Mouse (Mus musculus): ENCODE data around the gene Mamld1. TPM values are rescaled to one million over a fixed set of nuclear protein-coding genes. Genes with fewer than 3 reads are reported as not detected.

Mamld1 gene
- total and polyA plus RNA-seq, 3 experiments = not detected

- Histone ChIP-seq H3K9me3 (replicated peaks; ENCODE audit: low read length) (no peaks in the 10 kb centered on the region), H3K9ac (ENCODE audit: insufficient read depth, low read depth) (no peak overlapping the region), H3K4me3 (replicated peaks in 1 of 3; ENCODE audit: low read depth in 2 of 3, low read length in 2 of 3, poor library complexity in 1 of 3) (no peak overlapping the region), H3K36me3 (replicated peaks in 1 of 2; ENCODE audit: control insufficient read depth in 1 of 2, insufficient read depth in 1 of 2, low read length in 1 of 2) (no peaks in the 10 kb centered on the region), H3K79me2 (replicated peaks; ENCODE audit: control insufficient read depth, extremely low read depth, insufficient read depth, poor library complexity, severe bottlenecking) (no peaks in the 10 kb centered on the region), H3K27me3 (replicated peaks) (no peaks in the 10 kb centered on the region), H3K4me1 (ENCODE audit: control insufficient read depth in 1 of 2, insufficient read depth in 2 of 2) (no peaks in the 10 kb centered on the region), H3K27ac (ENCODE audit: insufficient read depth, low read depth) (no peak overlapping the region), H3K4me2 (ENCODE audit: insufficient read depth, low read depth, poor library complexity, severe bottlenecking) (no peak overlapping the region)
- DNase-seq (ENCODE audit: extremely low read depth) = peak; percentile 48
- dilution Hi-C loops (cut with MboI; ENCODE audit: extremely low pct_ligation_motif_present, extremely low pct_unique_long_range_greater_than_20kb, low sequenced_read_pairs) (no loop called here), in situ Hi-C loops (cut with MboI; ENCODE audit: low pct_ligation_motif_present, low pct_unique_long_range_greater_than_20kb, low sequenced_read_pairs) (no loop called here)
- TF ChIP-seq JUND (conservative IDR thresholded peaks at IDR 0.05; ENCODE audit: low read depth, low read length) (no peak), CHD2 (IDR thresholded peaks at IDR 0.05; ENCODE audit: low read length) (no peak), NRF1 (IDR thresholded peaks at IDR 0.05; ENCODE audit: low read depth, low read length) (no peak), JUN (IDR thresholded peaks at IDR 0.05; ENCODE audit: insufficient read depth, low read depth, low read length) (no peak), RAD21 (IDR thresholded peaks at IDR 0.05; ENCODE audit: low read depth, low read length) (no peak), BHLHE40 (IDR thresholded peaks at IDR 0.05; ENCODE audit: low read depth, low read length) (no peak), ZKSCAN1 (IDR thresholded peaks at IDR 0.05; ENCODE audit: borderline replicate concordance, low read depth, low read length) (no peak), POLR2AphosphoS2 (IDR thresholded peaks at IDR 0.05; ENCODE audit: low read depth, low read length) (no peak), HCFC1 (IDR thresholded peaks at IDR 0.05; ENCODE audit: low read depth, low read length) (no peak), MXI1 (IDR thresholded peaks at IDR 0.05; ENCODE audit: low read depth, low read length) (no peak), POLR2A (IDR thresholded peaks at IDR 0.05; ENCODE audit: low read depth, low read length) (no peak), MAX (IDR thresholded peaks at IDR 0.05; ENCODE audit: low read length) (no peak)
These were observed 2.6 kb downstream of the Mamld1 start for GRCm38 (mm10) chrX:71052481-71053216.

GRCm38 (mm10) chrX:71053246-71053645 lies 3.2 kb downstream of the Mamld1 start:
- Histone ChIP-seq H3K9ac (ENCODE audit: insufficient read depth, low read depth) (no peak overlapping the region), H3K27me3 (replicated peaks) (no peaks in the 10 kb centered on the region), H3K79me2 (replicated peaks; ENCODE audit: control insufficient read depth, extremely low read depth, insufficient read depth, poor library complexity, severe bottlenecking) (no peaks in the 10 kb centered on the region), H3K4me3 (replicated peaks in 1 of 3; ENCODE audit: low read depth in 2 of 3, low read length in 2 of 3, poor library complexity in 1 of 3) (no peak overlapping the region), H3K4me2 (ENCODE audit: insufficient read depth, low read depth, poor library complexity, severe bottlenecking) (no peak overlapping the region), H3K9me3 (replicated peaks; ENCODE audit: low read length) (no peaks in the 10 kb centered on the region), H3K36me3 (replicated peaks in 1 of 2; ENCODE audit: control insufficient read depth in 1 of 2, insufficient read depth in 1 of 2, low read length in 1 of 2) (no peaks in the 10 kb centered on the region), H3K4me1 (ENCODE audit: control insufficient read depth in 1 of 2, insufficient read depth in 2 of 2) (no peaks in the 10 kb centered on the region), H3K27ac (ENCODE audit: insufficient read depth, low read depth) (no peak overlapping the region)
- no peak for DNase-seq (ENCODE audit: extremely low read depth)
- dilution Hi-C loops (cut with MboI; ENCODE audit: extremely low pct_ligation_motif_present, extremely low pct_unique_long_range_greater_than_20kb, low sequenced_read_pairs) (no loop called here), in situ Hi-C loops (cut with MboI; ENCODE audit: low pct_ligation_motif_present, low pct_unique_long_range_greater_than_20kb, low sequenced_read_pairs) (no loop called here)
- TF ChIP-seq ZKSCAN1 (IDR thresholded peaks at IDR 0.05; ENCODE audit: borderline replicate concordance, low read depth, low read length) = no peak
- no peak for TF ChIP-seq KAT2A (IDR thresholded peaks at IDR 0.05; ENCODE audit: insufficient replicate concordance, low read length)
- no peak for TF ChIP-seq PAX5 (IDR thresholded peaks at IDR 0.05; ENCODE audit: low read length)
- no peak for TF ChIP-seq IRF4 (IDR thresholded peaks at IDR 0.05; ENCODE audit: low read depth, low read length)
- TF ChIP-seq TBP (conservative IDR thresholded peaks at IDR 0.05; ENCODE audit: low read depth, low read length) = no peak
- no peak for TF ChIP-seq E2F4 (IDR thresholded peaks at IDR 0.05; ENCODE audit: insufficient replicate concordance, low read depth, low read length)
- TF ChIP-seq POLR2AphosphoS2 (IDR thresholded peaks at IDR 0.05; ENCODE audit: low read depth, low read length) = no peak
- no peak for TF ChIP-seq CTCF (conservative IDR thresholded peaks at IDR 0.05 in 1 of 2, IDR thresholded peaks at IDR 0.05 in 1 of 2; ENCODE audit: low read depth in 2 of 2, low read length in 2 of 2)
- TF ChIP-seq UBTF (IDR thresholded peaks at IDR 0.05; ENCODE audit: low read depth, low read length) = no peak
- TF ChIP-seq ELF1 (IDR thresholded peaks at IDR 0.05; ENCODE audit: low read depth, low read length) = no peak

All from CH12.LX (cell line).